In genomic region chr3:151333867-151334341, GRCm38 (mm10) we compare ENCODE assay signal across 12 mouse cellular contexts.
DNase-seq lines count a peak whose midpoint lies in the region; ATAC-seq lines count a peak whose summit lies in the region.
"Had no signal": no experiment of that assay in that cellular context is flagged by ENCODE, and none has a peak within 500 bp of the region (broad histone marks: within the 10 kb centered on the region; RNA-seq: fewer than 3 reads in every experiment).

No protein-coding gene starts in this region.

- H3K27ac ChIP-seq in forebrain, embryonic 16.5 days (ENCODE audit: low read length) = 0 out of 2 replicates have a peak overlapping the region, but pooled peaks have one; percentile 34
- H3K27ac ChIP-seq in midbrain, embryonic 16.5 days (ENCODE audit: low read length) = no peak overlapping the region
- H3K27ac ChIP-seq in liver, embryonic 11.5 days (ENCODE audit: low read depth, low read length) = no peak overlapping the region
- H3K27ac ChIP-seq: heart, adult 2 months; limb, embryonic 13.5 days had no signal

- H3K4me1 ChIP-seq in forebrain, embryonic 16.5 days (replicated peaks; ENCODE audit: control insufficient read depth, insufficient read depth, low read length) = peaks cover 7% of the 10 kb centered on the region
- H3K4me1 ChIP-seq in midbrain, embryonic 16.5 days (ENCODE audit: control insufficient read depth, insufficient read depth, low read length) = no peaks in the 10 kb centered on the region; the same call in 1 of the 2 replicates
- H3K4me1 ChIP-seq in liver, embryonic 11.5 days (replicated peaks; ENCODE audit: control insufficient read depth, insufficient read depth, low read length) = no peaks in the 10 kb centered on the region

- no peaks in the 10 kb centered on the region for H3K9me3 ChIP-seq in forebrain, embryonic 16.5 days (ENCODE audit: control insufficient read depth, low read length)
- H3K9me3 ChIP-seq in midbrain, embryonic 16.5 days (replicated peaks; ENCODE audit: control insufficient read depth, low read length, poor library complexity, severe bottlenecking) = no peaks in the 10 kb centered on the region
- H3K9me3 ChIP-seq in liver, embryonic 11.5 days (ENCODE audit: control insufficient read depth, low read length) = no peaks in the 10 kb centered on the region
- H3K9me3 ChIP-seq: limb, embryonic 13.5 days had no signal

- no peak overlapping the region for H3K9ac ChIP-seq in forebrain, embryonic 16.5 days (replicated peaks; ENCODE audit: low read depth, low read length)
- H3K9ac ChIP-seq in midbrain, embryonic 16.5 days (ENCODE audit: low read depth, low read length) = no peak overlapping the region
- no peak overlapping the region for H3K9ac ChIP-seq in liver, embryonic 11.5 days (ENCODE audit: low read depth, low read length)
- H3K9ac ChIP-seq: limb, embryonic 13.5 days had no signal

- no peaks in the 10 kb centered on the region for H3K36me3 ChIP-seq in forebrain, embryonic 16.5 days (ENCODE audit: control insufficient read depth, insufficient read depth)
- no peaks in the 10 kb centered on the region for H3K36me3 ChIP-seq in midbrain, embryonic 16.5 days (ENCODE audit: control insufficient read depth, insufficient read depth, low read length)
- no peaks in the 10 kb centered on the region for H3K36me3 ChIP-seq in liver, embryonic 11.5 days (ENCODE audit: control insufficient read depth, insufficient read depth, low read length)
- H3K36me3 ChIP-seq: limb, embryonic 13.5 days had no signal

- no peak overlapping the region for H3K4me3 ChIP-seq in forebrain, embryonic 16.5 days (replicated peaks; ENCODE audit: low read length)
- H3K4me3 ChIP-seq in midbrain, embryonic 16.5 days (ENCODE audit: low read depth, low read length) = no peak overlapping the region
- no peak overlapping the region for H3K4me3 ChIP-seq in liver, embryonic 11.5 days (ENCODE audit: low read depth, low read length)
- H3K4me3 ChIP-seq: heart, adult 2 months; limb, embryonic 13.5 days had no signal

- DNase-seq in cerebellum, adult 9-10 months = peak; percentile 14
- peak; percentile 52 for DNase-seq in embryo, embryonic 10.5 days (ENCODE audit: low spot score)
- no peak for DNase-seq in liver, embryonic 11.5 days (ENCODE audit: low spot score)
- no peak for DNase-seq in frontal cortex, postnatal 10 days (ENCODE audit: low spot score in 2 of 2)
- DNase-seq in lung, postnatal 36 days = no peak
- DNase-seq: heart, adult 2 months; lung, postnatal 14 days; spleen, adult 18-20 months; thymus, adult 2 months had no signal

- H3K4me2 ChIP-seq in forebrain, embryonic 16.5 days (ENCODE audit: low read length) = 0 out of 2 replicates have a peak overlapping the region, but pooled peaks have one; percentile 23
- H3K4me2 ChIP-seq in midbrain, embryonic 16.5 days (ENCODE audit: low read length) = no peak overlapping the region
- no peak overlapping the region for H3K4me2 ChIP-seq in liver, embryonic 11.5 days

- ATAC-seq in forebrain, embryonic 16.5 days = peak; percentile 80
- ATAC-seq in midbrain, embryonic 16.5 days = peak; percentile 72
- no peak for ATAC-seq in liver, embryonic 11.5 days (replicated peaks; ENCODE audit: low FRiP score)

- 8% methylated on average over 6 of the region's 6 CpGs for WGBS in forebrain, embryonic 16.5 days
- 24% methylated on average over 6 of the region's 6 CpGs for WGBS in midbrain, embryonic 16.5 days
- WGBS in liver, embryonic 11.5 days = 69% methylated on average over 6 of the region's 6 CpGs

- H3K27me3 ChIP-seq in forebrain, embryonic 16.5 days (replicated peaks; ENCODE audit: control insufficient read depth, insufficient read depth, low read length) = no peaks in the 10 kb centered on the region
- no peaks in the 10 kb centered on the region for H3K27me3 ChIP-seq in midbrain, embryonic 16.5 days (ENCODE audit: control insufficient read depth, insufficient read depth, low read depth, low read length)
- H3K27me3 ChIP-seq in liver, embryonic 11.5 days (replicated peaks; ENCODE audit: control insufficient read depth, insufficient read depth, low read length) = no peaks in the 10 kb centered on the region
- H3K27me3 ChIP-seq: limb, embryonic 13.5 days had no signal

Comparison
In these comparisons a context has a peak if more than half of its experiments do, and no peak if none do; other contexts are left out.
1. DNase-seq: peak in cerebellum, adult 9-10 months (single experiment) and embryo, embryonic 10.5 days (single experiment); none in liver, embryonic 11.5 days (single experiment), frontal cortex, postnatal 10 days (0 of 2) and lung, postnatal 36 days (single experiment).